Mouse (Mus musculus): ENCODE measurements around the gene Jdp2. TPM values are rescaled to one million over a fixed set of nuclear protein-coding genes. Genes with fewer than 3 reads are reported as not detected.

Jdp2 gene
- polyA plus RNA-seq, 1 experiment from 2014 or later = 0.17 TPM

GRCm38 (mm10) chr12:85592943-85593342, 5.9 kb upstream of the Jdp2 start:
- peaks cover 8% of the 10 kb centered on the region for H3K4me1 ChIP-seq (ENCODE audit: control insufficient read depth, insufficient read depth, low read length)
- H3K4me3 ChIP-seq (ENCODE audit: low read depth, low read length) = no peak overlapping the region
- H3K27ac ChIP-seq (replicated peaks; ENCODE audit: low read depth, low read length) = no peak overlapping the region
- no peaks in the 10 kb centered on the region for H3K9me3 ChIP-seq (ENCODE audit: control insufficient read depth, low read length)
- DNase-seq (ENCODE audit: low spot score) = no peak
- H3K4me2 ChIP-seq (ENCODE audit: low read depth, severe bottlenecking) = no peak overlapping the region
- ATAC-seq (ENCODE audit: insufficient number of reproducible peaks, low FRiP score, low TSS enrichment, low read depth) = no peak
- H3K9ac ChIP-seq (ENCODE audit: low read length) = no peak overlapping the region
- WGBS = 90% methylated on average over 9 of the region's 9 CpGs
- H3K27me3 ChIP-seq (ENCODE audit: control insufficient read depth, insufficient read depth, low read length) = no peaks in the 10 kb centered on the region
- H3K36me3 ChIP-seq (ENCODE audit: control insufficient read depth, insufficient read depth, low read length) = no peaks in the 10 kb centered on the region

GRCm38 (mm10) chr12:85594390-85594789, 4.4 kb upstream of the Jdp2 start:
- Histone ChIP-seq H3K27ac (replicated peaks; ENCODE audit: low read depth, low read length) (no peak overlapping the region), H3K9ac (ENCODE audit: low read length) (no peak overlapping the region), H3K4me2 (ENCODE audit: low read depth, severe bottlenecking) (no peak overlapping the region), H3K27me3 (ENCODE audit: control insufficient read depth, insufficient read depth, low read length) (0 out of 2 replicates have a peak, but pooled peaks cover 3% of the 10 kb centered on the region), H3K4me1 (ENCODE audit: control insufficient read depth, insufficient read depth, low read length) (peaks cover 8% of the 10 kb centered on the region), H3K36me3 (ENCODE audit: control insufficient read depth, insufficient read depth, low read length) (no peaks in the 10 kb centered on the region), H3K4me3 (ENCODE audit: low read depth, low read length) (no peak overlapping the region), H3K9me3 (ENCODE audit: control insufficient read depth, low read length) (no peaks in the 10 kb centered on the region)
- ATAC-seq (ENCODE audit: insufficient number of reproducible peaks, low FRiP score, low TSS enrichment, low read depth) (no peak), DNase-seq (ENCODE audit: low spot score) (no peak)
- 92% methylated on average over 2 of the region's 2 CpGs for WGBS

GRCm38 (mm10) chr12:85598053-85598452, 774 bp upstream of the Jdp2 start:
- no peak overlapping the region for H3K27ac ChIP-seq (replicated peaks; ENCODE audit: low read depth, low read length)
- H3K4me3 ChIP-seq (ENCODE audit: low read depth, low read length) = no peak overlapping the region; the same call in 1 of the 2 replicates
- peaks cover 2% of the 10 kb centered on the region; the same call in 1 of the 2 replicates for H3K4me1 ChIP-seq (ENCODE audit: control insufficient read depth, insufficient read depth, low read length)
- H3K9me3 ChIP-seq (ENCODE audit: control insufficient read depth, low read length) = no peaks in the 10 kb centered on the region
- no peak overlapping the region for H3K9ac ChIP-seq (ENCODE audit: low read length)
- ATAC-seq (ENCODE audit: insufficient number of reproducible peaks, low FRiP score, low TSS enrichment, low read depth) = no peak
- WGBS = 56% methylated on average over 11 of the region's 11 CpGs
- no peaks in the 10 kb centered on the region for H3K36me3 ChIP-seq (ENCODE audit: control insufficient read depth, insufficient read depth, low read length)
- DNase-seq (ENCODE audit: low spot score) = no peak
- peaks cover 16% of the 10 kb centered on the region; the same call in 1 of the 2 replicates for H3K27me3 ChIP-seq (ENCODE audit: control insufficient read depth, insufficient read depth, low read length)
- H3K4me2 ChIP-seq (ENCODE audit: low read depth, severe bottlenecking) = no peak overlapping the region

GRCm38 (mm10) chr12:85599478-85600152, 788 bp downstream of the Jdp2 start:
- Histone ChIP-seq H3K4me1 (ENCODE audit: control insufficient read depth, insufficient read depth, low read length) (peaks cover 2% of the 10 kb centered on the region; the same call in 1 of the 2 replicates), H3K27me3 (ENCODE audit: control insufficient read depth, insufficient read depth, low read length) (peaks cover 16% of the 10 kb centered on the region; the same call in 1 of the 2 replicates), H3K9me3 (ENCODE audit: control insufficient read depth, low read length) (no peaks in the 10 kb centered on the region), H3K4me3 (ENCODE audit: low read depth, low read length) (peak overlapping the region; percentile 67), H3K36me3 (ENCODE audit: control insufficient read depth, insufficient read depth, low read length) (no peaks in the 10 kb centered on the region), H3K27ac (replicated peaks; ENCODE audit: low read depth, low read length) (no peak overlapping the region), H3K9ac (ENCODE audit: low read length) (peak overlapping the region; percentile 73), H3K4me2 (ENCODE audit: low read depth, severe bottlenecking) (peak overlapping the region; percentile 98)
- peak; percentile 62 for DNase-seq (ENCODE audit: low spot score)
- WGBS = 1% methylated on average over 45 of the region's 49 CpGs
- peak; percentile 61; the same call in 1 of the 2 replicates for ATAC-seq (ENCODE audit: insufficient number of reproducible peaks, low FRiP score, low TSS enrichment, low read depth)

- no peak overlapping the region for H3K4me2 ChIP-seq (ENCODE audit: low read depth, severe bottlenecking)
- H3K27me3 ChIP-seq (ENCODE audit: control insufficient read depth, insufficient read depth, low read length) = peaks cover 16% of the 10 kb centered on the region; the same call in 1 of the 2 replicates
- no peaks in the 10 kb centered on the region for H3K36me3 ChIP-seq (ENCODE audit: control insufficient read depth, insufficient read depth, low read length)
- no peak overlapping the region for H3K9ac ChIP-seq (ENCODE audit: low read length)
- H3K4me1 ChIP-seq (ENCODE audit: control insufficient read depth, insufficient read depth, low read length) = peaks cover 2% of the 10 kb centered on the region; the same call in 1 of the 2 replicates
- H3K9me3 ChIP-seq (ENCODE audit: control insufficient read depth, low read length) = no peaks in the 10 kb centered on the region
- H3K27ac ChIP-seq (replicated peaks; ENCODE audit: low read depth, low read length) = no peak overlapping the region
- DNase-seq (ENCODE audit: low spot score) (no peak), ATAC-seq (ENCODE audit: insufficient number of reproducible peaks, low FRiP score, low TSS enrichment, low read depth) (no peak)
- peak overlapping the region; percentile 67; the same call in 1 of the 2 replicates for H3K4me3 ChIP-seq (ENCODE audit: low read depth, low read length)
- WGBS = 46% methylated on average over 7 of the region's 7 CpGs
Observed at GRCm38 (mm10) chr12:85600637-85601036, 1.8 kb downstream of the Jdp2 start.

GRCm38 (mm10) chr12:85601531-85601930, 2.7 kb downstream of the Jdp2 start:
- peaks cover 2% of the 10 kb centered on the region; the same call in 1 of the 2 replicates for H3K4me1 ChIP-seq (ENCODE audit: control insufficient read depth, insufficient read depth, low read length)
- 87% methylated on average over 6 of the region's 6 CpGs for WGBS
- no peaks in the 10 kb centered on the region for H3K36me3 ChIP-seq (ENCODE audit: control insufficient read depth, insufficient read depth, low read length)
- no peak for ATAC-seq (ENCODE audit: insufficient number of reproducible peaks, low FRiP score, low TSS enrichment, low read depth)
- no peak overlapping the region for H3K9ac ChIP-seq (ENCODE audit: low read length)
- H3K4me3 ChIP-seq (ENCODE audit: low read depth, low read length) = no peak overlapping the region
- H3K27me3 ChIP-seq (ENCODE audit: control insufficient read depth, insufficient read depth, low read length) = peaks cover 16% of the 10 kb centered on the region; the same call in 1 of the 2 replicates
- no peak overlapping the region for H3K4me2 ChIP-seq (ENCODE audit: low read depth, severe bottlenecking)
- no peaks in the 10 kb centered on the region for H3K9me3 ChIP-seq (ENCODE audit: control insufficient read depth, low read length)
- no peak for DNase-seq (ENCODE audit: low spot score)
- no peak overlapping the region for H3K27ac ChIP-seq (replicated peaks; ENCODE audit: low read depth, low read length)

GRCm38 (mm10) chr12:85602153-85602552, 3.3 kb downstream of the Jdp2 start:
- H3K27me3 ChIP-seq (ENCODE audit: control insufficient read depth, insufficient read depth, low read length) = peaks cover 16% of the 10 kb centered on the region; the same call in 1 of the 2 replicates
- H3K4me1 ChIP-seq (ENCODE audit: control insufficient read depth, insufficient read depth, low read length) = peaks cover 2% of the 10 kb centered on the region; the same call in 1 of the 2 replicates
- no peaks in the 10 kb centered on the region for H3K9me3 ChIP-seq (ENCODE audit: control insufficient read depth, low read length)
- ATAC-seq (ENCODE audit: insufficient number of reproducible peaks, low FRiP score, low TSS enrichment, low read depth) (no peak), DNase-seq (ENCODE audit: low spot score) (no peak)
- H3K4me3 ChIP-seq (ENCODE audit: low read depth, low read length) = no peak overlapping the region
- no peak overlapping the region for H3K27ac ChIP-seq (replicated peaks; ENCODE audit: low read depth, low read length)
- 83% methylated on average over 2 of the region's 2 CpGs for WGBS
- no peak overlapping the region for H3K4me2 ChIP-seq (ENCODE audit: low read depth, severe bottlenecking)
- H3K36me3 ChIP-seq (ENCODE audit: control insufficient read depth, insufficient read depth, low read length) = no peaks in the 10 kb centered on the region
- no peak overlapping the region for H3K9ac ChIP-seq (ENCODE audit: low read length)

- ATAC-seq (ENCODE audit: insufficient number of reproducible peaks, low FRiP score, low TSS enrichment, low read depth) = no peak
- Histone ChIP-seq H3K4me1 (ENCODE audit: control insufficient read depth, insufficient read depth, low read length) (peaks cover 2% of the 10 kb centered on the region; the same call in 1 of the 2 replicates), H3K4me3 (ENCODE audit: low read depth, low read length) (no peak overlapping the region), H3K9ac (ENCODE audit: low read length) (no peak overlapping the region), H3K4me2 (ENCODE audit: low read depth, severe bottlenecking) (no peak overlapping the region), H3K27ac (replicated peaks; ENCODE audit: low read depth, low read length) (no peak overlapping the region), H3K9me3 (ENCODE audit: control insufficient read depth, low read length) (no peaks in the 10 kb centered on the region), H3K36me3 (ENCODE audit: control insufficient read depth, insufficient read depth, low read length) (no peaks in the 10 kb centered on the region), H3K27me3 (ENCODE audit: control insufficient read depth, insufficient read depth, low read length) (peaks cover 16% of the 10 kb centered on the region; the same call in 1 of the 2 replicates)
- DNase-seq (ENCODE audit: low spot score) = no peak
- whole genome bisulfite sequencing = 69% methylated on average over 12 of the region's 12 CpGs
Observed at GRCm38 (mm10) chr12:85602811-85603210, 4.0 kb downstream of the Jdp2 start.

All from limb, embryonic 11.5 days (tissue).